Mouse (Mus musculus) E14TG2a.4 (cell line): ENCODE measurements around the gene Eri3.

Experiments
- H3K27me3 ChIP-seq: 2 replicates; pipeline ENCODE4 v1.6.1; 2014; ENCODE audit warnings: low read length, control low read depth; ENCODE audit not compliant: insufficient read depth
- H3K36me3 ChIP-seq: 2 replicates; pipeline ENCODE4 v1.6.1; 2014; ENCODE audit warnings: low read length, control low read depth; ENCODE audit not compliant: insufficient read depth
- H3K4me1 ChIP-seq: replicated peaks from 2 replicates; pipeline ENCODE4 v1.6.1; 2014; ENCODE audit warnings: low read depth, low read length, control low read depth
- H3K4me3 ChIP-seq: replicated peaks from 2 replicates; pipeline ENCODE4 v1.5.1; 2014; ENCODE audit warnings: mild to moderate bottlenecking, low read length
- H3K9me3 ChIP-seq: 2 replicates; pipeline ENCODE4 v1.6.1; 2014; ENCODE audit warnings: low read length, control low read depth
- CTCF ChIP-seq: conservative IDR thresholded peaks from 2 replicates; pipeline ENCODE4 v1.5.1; 2014; ENCODE audit warnings: low read length
- NANOG ChIP-seq: IDR thresholded peaks from 2 replicates; pipeline ENCODE4 v1.6.1; 2014; ENCODE audit warnings: borderline replicate concordance, low read length, mixed read lengths
- POU5F1 ChIP-seq: IDR thresholded peaks from 2 replicates; pipeline ENCODE4 v1.6.1; 2014; ENCODE audit warnings: low read length, borderline replicate concordance

Eri3 gene

DNA sequence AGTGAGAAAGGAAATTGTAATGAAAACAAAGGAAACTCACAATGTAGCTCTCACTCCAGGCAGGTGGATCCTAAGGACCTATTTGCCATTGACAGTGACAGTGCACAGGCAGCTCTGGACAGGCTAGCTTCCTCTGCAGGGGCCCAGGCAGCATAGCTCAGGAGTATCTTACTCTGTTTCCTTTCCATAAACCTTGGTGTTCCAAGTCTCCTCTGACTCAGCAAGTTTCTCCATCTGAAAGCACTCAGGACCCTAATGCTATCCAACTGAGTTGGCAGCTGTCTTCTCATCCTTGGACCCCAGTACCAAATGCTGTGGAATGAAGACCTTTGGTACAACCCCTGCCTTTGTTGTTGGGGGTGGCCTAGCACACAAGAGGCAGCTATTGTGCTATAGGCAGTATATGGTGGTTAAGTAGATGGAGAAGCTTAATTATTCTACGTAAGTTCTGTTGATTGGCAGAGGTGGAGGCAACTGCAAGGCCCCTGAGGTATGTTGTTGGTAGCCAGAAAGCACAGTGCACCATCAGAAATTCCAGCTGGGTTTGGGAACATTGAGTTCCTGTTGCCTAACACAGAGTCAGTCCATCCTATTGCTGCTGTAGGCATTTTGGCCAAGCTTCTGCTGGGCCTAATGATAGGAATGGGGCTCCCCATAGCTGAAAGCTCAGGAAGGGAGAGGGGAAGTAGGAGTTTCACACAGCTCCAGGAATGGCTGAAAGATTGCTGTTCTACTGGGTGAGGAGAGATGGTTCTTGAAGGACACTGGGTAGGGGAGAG lies 90.9 kb downstream of the Eri3 start:
- TF ChIP-seq NANOG (no peak), POU5F1 (no peak), CTCF (no peak)
- no peaks in the 10 kb centered on the region for H3K9me3 ChIP-seq

DNA sequence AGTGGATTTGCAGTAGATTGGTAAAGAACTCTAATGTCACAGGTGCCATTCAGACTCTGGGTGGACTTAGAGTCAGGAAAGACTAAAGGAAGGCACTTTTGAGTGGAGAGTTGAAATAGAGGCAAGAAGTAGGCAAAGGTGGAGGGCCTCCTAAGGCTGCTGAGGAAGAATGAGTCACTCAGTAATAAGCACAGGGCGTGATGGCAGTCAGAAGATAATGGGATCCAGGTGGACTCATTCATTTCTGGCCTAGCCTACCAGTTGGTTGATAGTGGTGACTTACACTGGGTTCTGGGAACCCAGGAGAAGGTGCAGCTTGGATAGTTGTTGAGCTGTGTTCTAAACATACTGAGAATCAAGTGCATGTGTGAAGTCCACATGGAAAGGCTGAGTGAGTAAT lies 91.6 kb downstream of the Eri3 start:
- Histone ChIP-seq H3K9me3 (no peaks in the 10 kb centered on the region), H3K4me1 (peaks cover 22% of the 10 kb centered on the region), H3K36me3 (peaks cover 43% of the 10 kb centered on the region), H3K27me3 (no peaks in the 10 kb centered on the region), H3K4me3 (no peak overlapping the region)
- TF ChIP-seq NANOG (no peak), POU5F1 (no peak), CTCF (no peak)

More for the DNA sequence above, 90.9 kb downstream of the Eri3 start:
- Histone ChIP-seq H3K27me3 (no peaks in the 10 kb centered on the region), H3K4me1 (peaks cover 28% of the 10 kb centered on the region), H3K4me3 (no peak overlapping the region), H3K36me3 (peaks cover 39% of the 10 kb centered on the region)

DNA sequence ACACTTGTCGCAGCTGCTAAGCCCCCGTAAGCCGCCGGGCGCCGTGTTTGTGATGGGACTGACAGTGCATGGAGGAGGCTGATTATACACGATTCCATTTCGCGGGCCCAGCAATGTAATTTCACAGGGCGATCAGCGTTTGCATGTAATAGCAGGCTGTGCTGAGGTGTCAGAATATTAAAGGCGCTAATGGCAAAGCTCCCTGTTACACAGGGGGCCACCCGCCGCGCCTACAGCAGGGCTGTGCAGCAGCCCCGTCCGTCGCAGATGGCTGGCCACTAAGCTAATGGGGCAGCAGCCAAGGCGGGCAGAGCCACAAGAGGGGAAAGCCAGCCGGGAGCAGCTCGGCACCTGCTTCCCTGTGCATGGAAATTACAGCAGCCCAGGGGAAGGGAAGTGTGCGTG lies 94.9 kb downstream of the Eri3 start:
- H3K27me3 ChIP-seq = no peaks in the 10 kb centered on the region
- peak overlapping the region; percentile 66 for H3K4me3 ChIP-seq

DNA sequence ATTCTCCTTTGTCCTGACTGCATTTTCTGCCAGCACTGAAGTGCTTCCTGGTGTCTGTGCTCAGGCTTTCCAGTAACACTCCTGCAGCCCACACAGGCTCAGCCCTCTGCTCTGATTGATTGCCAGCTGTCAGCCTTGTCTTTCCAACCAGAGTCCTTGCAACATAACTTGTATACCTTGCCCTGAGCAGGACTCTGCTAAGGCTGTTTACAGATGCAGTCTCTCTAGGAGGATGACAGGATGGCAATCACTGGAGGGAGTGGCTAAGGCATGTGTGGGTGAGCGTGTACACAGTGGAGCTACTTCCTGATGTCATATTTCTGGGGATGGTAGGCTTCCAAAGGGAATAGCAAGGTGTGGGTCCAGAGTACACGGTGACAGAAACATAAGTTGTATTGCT lies 95.7 kb downstream of the Eri3 start:
- no peak overlapping the region for H3K4me3 ChIP-seq
- H3K27me3 ChIP-seq = no peaks in the 10 kb centered on the region
- no peak for TF ChIP-seq POU5F1
- TF ChIP-seq NANOG = no peak
- TF ChIP-seq CTCF = no peak
- peaks cover 28% of the 10 kb centered on the region for H3K4me1 ChIP-seq
- peaks cover 57% of the 10 kb centered on the region for H3K36me3 ChIP-seq
- H3K9me3 ChIP-seq = no peaks in the 10 kb centered on the region

More for the DNA sequence above, 94.9 kb downstream of the Eri3 start:
- H3K4me1 ChIP-seq = peaks cover 25% of the 10 kb centered on the region
- H3K36me3 ChIP-seq = peaks cover 60% of the 10 kb centered on the region
- TF ChIP-seq POU5F1 (no peak), CTCF (no peak), NANOG (no peak)
- H3K9me3 ChIP-seq = no peaks in the 10 kb centered on the region

DNA sequence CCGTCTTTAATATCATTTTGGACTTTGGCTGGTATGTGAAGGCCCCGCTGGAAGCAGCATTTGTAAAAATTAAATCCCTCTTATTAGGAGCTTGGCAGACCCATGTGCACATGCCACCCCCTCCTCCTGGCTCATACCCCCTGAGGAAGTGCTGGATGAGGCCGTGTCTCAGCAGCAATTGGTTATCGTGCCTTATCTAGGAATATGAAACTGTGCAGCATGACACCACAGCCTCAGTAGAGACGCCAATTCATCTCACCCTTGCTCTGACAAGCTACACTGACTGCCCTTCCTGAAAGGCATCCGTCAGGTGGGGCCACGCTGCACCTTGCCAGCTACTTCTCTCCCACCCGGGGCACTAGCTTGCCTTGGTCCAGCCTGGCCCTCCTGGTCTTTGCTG lies 96.3 kb downstream of the Eri3 start:
- H3K4me3 ChIP-seq = no peak overlapping the region
- peaks cover 28% of the 10 kb centered on the region for H3K4me1 ChIP-seq
- H3K9me3 ChIP-seq = no peaks in the 10 kb centered on the region
- no peaks in the 10 kb centered on the region for H3K27me3 ChIP-seq
- peaks cover 55% of the 10 kb centered on the region for H3K36me3 ChIP-seq
- TF ChIP-seq CTCF = no peak
- TF ChIP-seq POU5F1 = no peak

DNA sequence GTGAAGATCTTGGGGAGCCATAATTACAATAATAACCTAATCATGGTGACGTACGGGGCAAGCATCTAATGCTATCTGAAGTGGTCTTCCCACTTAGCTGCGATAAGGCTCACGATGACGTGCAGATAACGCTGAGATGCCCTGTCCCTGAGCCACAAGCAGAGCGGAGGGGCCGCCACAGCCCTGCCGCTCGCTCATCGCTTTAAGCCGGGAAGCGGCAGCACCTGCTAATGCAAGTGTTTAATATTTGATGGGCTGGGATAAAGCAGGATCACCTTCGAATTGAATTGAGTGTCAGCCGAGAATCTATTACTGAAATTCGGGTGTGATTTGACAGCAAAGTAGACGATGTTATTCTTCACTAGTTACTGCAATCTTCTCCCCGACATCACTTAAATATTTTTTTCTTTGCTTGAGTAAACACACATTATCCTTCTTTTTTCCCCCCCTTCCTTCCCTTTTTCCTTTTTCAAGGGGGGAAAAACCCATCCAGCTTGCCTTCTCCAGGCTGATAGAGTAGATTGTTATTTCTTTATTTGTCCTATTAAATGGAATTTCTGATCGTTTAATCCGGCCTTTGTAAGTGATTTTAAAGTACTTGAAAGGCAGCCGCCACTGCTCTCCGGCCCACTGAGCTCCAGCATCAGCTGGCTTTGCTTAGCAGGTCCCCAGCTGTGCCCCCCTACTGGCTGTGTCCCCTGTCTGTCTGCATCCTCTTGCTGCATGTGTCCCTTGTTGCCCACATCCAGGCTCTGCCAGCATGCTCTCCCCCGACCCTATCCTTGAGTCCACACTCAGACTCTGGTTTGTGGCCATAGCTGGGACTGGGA lies 97.0 kb downstream of the Eri3 start:
- Histone ChIP-seq H3K4me3 (no peak overlapping the region), H3K9me3 (no peaks in the 10 kb centered on the region), H3K36me3 (peaks cover 50% of the 10 kb centered on the region), H3K27me3 (no peaks in the 10 kb centered on the region), H3K4me1 (peaks cover 28% of the 10 kb centered on the region)
- TF ChIP-seq POU5F1 = no peak
- no peak for TF ChIP-seq NANOG
- TF ChIP-seq CTCF = no peak

DNA sequence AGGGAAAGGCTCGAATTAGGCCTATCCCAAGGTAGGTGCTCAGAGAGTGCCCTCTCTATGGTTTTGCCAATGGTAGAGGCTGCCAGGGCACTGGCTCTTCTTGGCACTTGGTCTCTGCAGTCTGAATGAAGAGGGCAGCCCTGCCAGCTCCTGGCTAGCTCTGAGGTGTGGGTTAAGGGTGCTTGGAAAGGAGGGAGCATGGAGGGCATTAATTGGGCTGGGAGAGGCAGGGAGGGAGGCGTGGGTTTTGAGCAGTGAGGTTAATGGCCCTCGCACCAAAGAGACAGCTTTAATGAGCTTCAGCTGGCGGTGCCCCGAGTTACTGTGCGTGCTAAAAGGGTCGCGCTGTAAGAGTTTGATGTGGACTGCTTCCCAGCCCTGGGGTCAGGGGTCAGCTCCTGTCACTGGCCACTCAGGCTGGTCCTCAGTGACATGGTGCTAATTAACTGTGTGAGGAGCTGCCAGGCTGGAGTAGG lies 101.5 kb downstream of the Eri3 start:
- TF ChIP-seq CTCF (no peak), POU5F1 (no peak), NANOG (no peak)
- Histone ChIP-seq H3K27me3 (no peaks in the 10 kb centered on the region), H3K36me3 (peaks cover 43% of the 10 kb centered on the region), H3K4me3 (no peak overlapping the region), H3K9me3 (no peaks in the 10 kb centered on the region), H3K4me1 (peaks cover 42% of the 10 kb centered on the region)

DNA sequence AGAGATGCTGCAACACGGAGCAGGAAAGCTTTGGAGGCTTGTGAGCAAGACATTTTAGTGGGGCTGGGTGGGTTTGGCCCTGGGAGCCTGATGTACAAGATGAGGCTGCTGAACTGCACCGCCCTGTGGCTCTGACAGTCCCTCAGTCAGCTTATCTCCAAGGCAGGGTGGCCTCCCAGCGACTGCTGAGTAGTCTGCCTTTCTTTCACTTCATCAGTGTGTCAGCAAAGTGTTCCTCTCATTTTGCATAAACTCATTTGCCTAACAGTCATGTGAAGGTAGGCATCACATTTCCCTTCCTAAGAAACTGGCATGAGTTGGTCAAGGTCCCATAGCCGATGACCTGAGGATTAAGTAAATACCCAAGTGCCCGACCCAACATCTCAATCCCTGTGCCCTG lies 102.6 kb downstream of the Eri3 start:
- no peaks in the 10 kb centered on the region for H3K9me3 ChIP-seq
- no peaks in the 10 kb centered on the region for H3K27me3 ChIP-seq
- H3K4me1 ChIP-seq = peaks cover 40% of the 10 kb centered on the region
- no peak overlapping the region for H3K4me3 ChIP-seq
- TF ChIP-seq NANOG = no peak
- TF ChIP-seq CTCF = no peak
- no peak for TF ChIP-seq POU5F1
- peaks cover 38% of the 10 kb centered on the region for H3K36me3 ChIP-seq
